Mouse (Mus musculus) hindbrain, postnatal 0 days (tissue): ENCODE data around the gene Olfr325. TPM values are rescaled to one million over a fixed set of nuclear protein-coding genes. Genes with fewer than 3 reads are reported as not detected.
"Not testable (repeated sequence)": the region's sequence is repeated elsewhere in the genome, so short reads cannot be mapped to it uniquely, and the experiment has no call there.

ENCODE experiments used
- ATAC-seq: fragments of 200-750 bp; cut with Nextera tagmentation; 2 replicates; pipeline ENCODE4 v1.8.0; 2017; ENCODE audit warnings: mild to moderate bottlenecking, moderate TSS enrichment, moderate library complexity
- DNase-seq: peaks from one replicate; pipeline ENCODE4 v3.0.0-alpha.2; 2015; ENCODE audit warnings: low spot score
- H3K27ac ChIP-seq: fragments of 300-500 bp; sonication (generic); 2 replicates; pipeline ENCODE4 v1.5.1; 2014; ENCODE audit warnings: mild to moderate bottlenecking
- H3K27me3 ChIP-seq: fragments of 300-500 bp; sonication (generic); 2 replicates; pipeline ENCODE4 v1.6.1; 2014; ENCODE audit warnings: low read length, mixed read lengths; ENCODE audit not compliant: insufficient read depth
- H3K36me3 ChIP-seq: fragments of 300-500 bp; sonication (generic); 2 replicates; pipeline ENCODE4 v1.6.1; 2014; ENCODE audit warnings: low read length, mixed read lengths; ENCODE audit not compliant: insufficient read depth
- H3K4me1 ChIP-seq: fragments of 300-500 bp; sonication (generic); 2 replicates; pipeline ENCODE4 v1.6.1; 2014; ENCODE audit warnings: antibody characterized with exemption, low read length, mixed read lengths; ENCODE audit not compliant: insufficient read depth
- H3K4me2 ChIP-seq: fragments of 300-500 bp; sonication (generic); 2 replicates; pipeline ENCODE4 v1.6.1; 2014; ENCODE audit warnings: low read depth, mild to moderate bottlenecking, low read length, moderate library complexity, mixed read lengths
- H3K4me3 ChIP-seq: fragments of 300-500 bp; sonication (generic); 2 replicates; pipeline ENCODE4 v1.5.1; 2014; ENCODE audit warnings: low read length
- H3K9ac ChIP-seq: fragments of 300-500 bp; sonication (generic); replicated peaks from 2 replicates; pipeline ENCODE4 v1.6.1; 2014; ENCODE audit warnings: mild to moderate bottlenecking, low read length, moderate library complexity, mixed read lengths
- H3K9me3 ChIP-seq: fragments of 300-500 bp; sonication (generic); 2 replicates; pipeline ENCODE4 v1.6.1; 2016; ENCODE audit warnings: low read length, mixed read lengths
- CTCF ChIP-seq: IDR thresholded peaks from 2 replicates; pipeline ENCODE4 v1.5.1; 2016; ENCODE audit warnings: antibody characterized with exemption, control low read depth, low read depth
- WGBS: fragments of 180-500 bp; shearing (Covaris S2); extraction: QIAGEN DNeasy Blood & Tissue Kit; methylation state at CpG from one replicate; pipeline ENCODE4 v1.1.7; 2014; 5-methylcytosine and 5-hydroxymethylcytosine counted together
- polyA plus RNA-seq: library from polyadenylated mRNA; unstranded; fragments of >200 nt; fragmentation: Nextera tagmentation; extraction: Ambion mirVana; gene quantifications from 2 replicates; pipeline ENCODE4 v1.2.1, GENCODE M21; 2015
- total RNA-seq: library from RNA; depleted of rRNA; stranded (reverse); fragments of >200 nt; gene quantifications from 2 replicates; pipeline ENCODE4 v1.2.3, GENCODE M21; 2014; rRNA removed

Gene Olfr325
- total RNA-seq: not detected in 2 replicates
- polyA plus RNA-seq: not detected in 2 replicates

DNA sequence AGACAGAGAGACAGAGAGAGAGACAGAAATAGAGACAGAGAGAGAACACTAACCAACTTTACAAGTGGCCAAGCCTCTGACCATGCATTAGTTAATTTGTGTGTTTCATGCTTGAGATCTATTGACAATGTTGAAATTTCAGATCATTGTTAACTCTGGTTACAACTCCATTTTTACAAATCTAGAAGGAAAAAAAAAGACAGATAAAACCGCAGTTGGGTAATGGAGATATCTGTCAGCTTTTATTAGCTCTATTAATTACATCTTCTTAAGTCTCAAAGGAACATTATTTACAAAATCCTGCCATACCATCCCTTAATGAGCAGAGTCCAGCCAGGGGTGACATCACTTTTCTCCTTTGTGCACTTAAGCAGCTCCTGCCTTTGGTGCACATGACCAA, at the start of gene Olfr325:
TSS of gene Olfr325 (plus strand) at position 301 of the 400 bp plus-strand sequence.
- WGBS: 79% methylated on average over 1 of the region's 1 CpGs
- Histone ChIP-seq H3K27me3 (no peaks in the 10 kb centered on the region), H3K9me3 (no peaks in the 10 kb centered on the region), H3K36me3 (no peaks in the 10 kb centered on the region), H3K9ac (no peak within 1 kb of the TSS), H3K4me2 (no peak within 1 kb of the TSS), H3K4me1 (no peaks in the 10 kb centered on the region), H3K27ac (no peak within 1 kb of the TSS), H3K4me3 (no peak within 1 kb of the TSS)
- TF ChIP-seq CTCF: no peak
- ATAC-seq (no peak), DNase-seq (no peak)

DNA sequence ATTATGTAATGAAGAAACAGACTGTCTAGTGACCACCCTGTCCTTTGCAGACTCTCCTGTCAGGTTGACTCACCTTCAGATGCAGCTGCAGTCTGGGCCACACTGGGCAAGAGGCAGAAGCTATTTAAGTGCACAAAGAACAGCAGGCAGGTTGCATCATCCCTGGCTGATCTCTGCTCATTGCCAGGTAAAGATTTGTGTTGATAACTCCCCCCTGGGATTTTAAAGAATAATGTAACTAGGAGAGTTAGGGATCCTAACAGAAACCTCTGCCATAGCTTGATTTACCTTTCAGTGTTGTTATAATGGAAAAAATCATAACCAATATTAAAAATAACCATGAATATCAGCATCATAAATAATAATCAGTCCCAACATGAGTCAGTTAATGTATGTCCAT, 42.8 kb upstream of the Olfr325 start, which contains the start of gene Olfr330:
TSS of gene Olfr330 (minus strand) at position 101 of the 400 bp plus-strand sequence.
- H3K9ac ChIP-seq, H3K4me2 ChIP-seq, DNase-seq, H3K4me1 ChIP-seq, H3K27me3 ChIP-seq, ATAC-seq, H3K36me3 ChIP-seq, H3K4me3 ChIP-seq, H3K27ac ChIP-seq, H3K9me3 ChIP-seq: not testable (repeated sequence)

DNA sequence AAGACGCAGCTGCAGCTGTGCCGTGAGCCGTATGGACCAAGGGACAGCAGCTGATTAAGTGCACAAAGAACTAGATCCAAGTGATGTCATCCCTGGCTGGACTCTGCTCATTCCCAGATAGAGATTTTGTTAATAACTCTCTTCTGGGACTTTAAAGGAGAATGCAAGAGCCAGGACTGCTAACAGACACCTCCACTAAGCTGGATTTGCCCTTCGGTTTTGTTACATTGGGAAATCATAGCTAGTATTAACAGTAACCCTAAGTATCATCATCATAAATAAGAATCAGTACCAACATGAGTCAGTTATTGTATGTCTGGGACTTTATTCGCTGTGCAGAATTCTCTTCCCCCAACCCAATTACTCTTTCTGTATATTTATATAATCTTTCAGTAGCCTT, 31.2 kb upstream of the Olfr325 start, which contains the start of gene Olfr329-ps:
TSS of gene Olfr329-ps (minus strand) at position 101 of the 400 bp plus-strand sequence.
- ATAC-seq (no peak), DNase-seq (no peak)
- Histone ChIP-seq H3K9ac (no peak within 1 kb of the TSS), H3K4me3 (no peak within 1 kb of the TSS), H3K27ac (no peak within 1 kb of the TSS), H3K4me2 (no peak within 1 kb of the TSS), H3K27me3 (no peaks in the 10 kb centered on the region), H3K36me3 (no peaks in the 10 kb centered on the region), H3K4me1 (no peaks in the 10 kb centered on the region), H3K9me3 (no peaks in the 10 kb centered on the region)
- no peak for TF ChIP-seq CTCF
- WGBS: 83% methylated on average over 5 of the region's 5 CpGs

DNA sequence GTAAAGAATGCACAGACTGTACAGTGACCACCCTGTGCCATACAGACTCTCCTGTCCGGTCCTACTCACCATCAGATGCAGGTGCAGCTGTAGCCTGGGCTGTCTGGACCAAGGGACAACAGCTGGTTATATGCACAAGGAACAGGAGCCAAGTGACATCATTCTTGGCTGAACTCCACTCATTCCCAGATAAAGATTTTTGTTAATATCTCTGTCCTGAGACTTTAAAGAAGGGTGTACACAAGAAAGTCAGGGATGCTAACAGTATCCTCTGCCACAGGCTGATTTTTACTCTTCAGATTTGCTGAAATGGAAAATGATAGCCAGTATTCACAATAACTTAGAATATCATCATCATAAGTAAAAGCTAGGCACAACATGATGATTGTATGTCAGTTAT, 22.0 kb upstream of the Olfr325 start, which contains the start of gene Olfr328:
TSS of gene Olfr328 (minus strand) at position 101 of the 400 bp plus-strand sequence.
- 71% methylated on average over 1 of the region's 1 CpGs for WGBS
- no peaks in the 10 kb centered on the region for H3K36me3 ChIP-seq
- DNase-seq: no peak
- no peak for TF ChIP-seq CTCF
- H3K9me3 ChIP-seq: no peaks in the 10 kb centered on the region
- H3K27me3 ChIP-seq: no peaks in the 10 kb centered on the region
- H3K27ac ChIP-seq: no peak within 1 kb of the TSS
- no peak for ATAC-seq
- H3K4me1 ChIP-seq: no peaks in the 10 kb centered on the region
- H3K9ac ChIP-seq: no peak within 1 kb of the TSS
- H3K4me3 ChIP-seq: no peak within 1 kb of the TSS
- no peak within 1 kb of the TSS for H3K4me2 ChIP-seq

DNA sequence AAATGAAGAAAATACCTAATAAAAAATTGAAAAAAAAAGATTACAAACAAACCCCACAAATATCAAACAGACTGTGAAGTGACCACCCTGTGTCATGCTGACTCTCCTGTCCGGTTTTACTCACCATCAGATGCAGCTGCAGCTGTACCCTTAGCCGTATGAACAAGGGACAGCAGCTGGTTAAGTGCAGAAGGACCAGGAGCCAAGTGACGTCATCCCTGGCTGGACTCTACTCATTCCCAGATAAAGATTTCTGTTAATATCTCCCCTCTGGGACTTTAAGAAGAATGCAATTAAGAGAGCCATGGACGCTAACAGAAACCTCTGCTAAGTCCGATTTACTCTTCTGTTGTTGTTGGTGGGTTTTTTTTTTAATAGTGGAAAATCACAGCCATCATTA, 7.1 kb upstream of the Olfr325 start, which contains the start of gene Olfr224:
TSS of gene Olfr224 (minus strand) at position 149 of the 400 bp plus-strand sequence.
- H3K9me3 ChIP-seq: no peaks in the 10 kb centered on the region
- no peaks in the 10 kb centered on the region for H3K4me1 ChIP-seq
- no peak within 1 kb of the TSS for H3K4me2 ChIP-seq
- DNase-seq (no peak), ATAC-seq (no peak)
- no peak for TF ChIP-seq CTCF
- H3K27ac ChIP-seq: no peak within 1 kb of the TSS
- H3K9ac ChIP-seq: no peak within 1 kb of the TSS
- 70% methylated on average over 5 of the region's 5 CpGs for WGBS
- H3K36me3 ChIP-seq: no peaks in the 10 kb centered on the region
- no peak within 1 kb of the TSS for H3K4me3 ChIP-seq
- H3K27me3 ChIP-seq: no peaks in the 10 kb centered on the region

DNA sequence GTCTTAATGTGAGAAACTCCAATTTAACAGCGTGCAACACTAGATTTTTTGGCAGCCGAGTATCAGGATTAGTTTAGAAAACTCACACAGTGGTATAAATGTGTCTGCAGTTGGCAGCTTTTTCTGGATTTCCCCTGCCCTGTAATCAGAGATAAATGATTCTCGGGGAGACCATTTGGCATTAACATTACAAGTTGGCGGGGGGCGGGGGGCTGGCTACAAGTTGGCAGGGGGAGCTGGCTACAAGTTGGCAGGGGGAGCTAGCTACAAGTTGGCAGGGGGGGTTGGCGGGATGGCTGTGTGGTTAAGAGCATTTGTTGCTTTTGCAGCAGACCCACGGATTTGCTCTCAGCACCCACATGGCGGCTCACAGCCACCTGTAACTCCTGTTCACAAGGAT, 1.1 kb downstream of the Olfr325 start:
- TF ChIP-seq CTCF: no peak
- DNase-seq: peak; percentile 55

DNA sequence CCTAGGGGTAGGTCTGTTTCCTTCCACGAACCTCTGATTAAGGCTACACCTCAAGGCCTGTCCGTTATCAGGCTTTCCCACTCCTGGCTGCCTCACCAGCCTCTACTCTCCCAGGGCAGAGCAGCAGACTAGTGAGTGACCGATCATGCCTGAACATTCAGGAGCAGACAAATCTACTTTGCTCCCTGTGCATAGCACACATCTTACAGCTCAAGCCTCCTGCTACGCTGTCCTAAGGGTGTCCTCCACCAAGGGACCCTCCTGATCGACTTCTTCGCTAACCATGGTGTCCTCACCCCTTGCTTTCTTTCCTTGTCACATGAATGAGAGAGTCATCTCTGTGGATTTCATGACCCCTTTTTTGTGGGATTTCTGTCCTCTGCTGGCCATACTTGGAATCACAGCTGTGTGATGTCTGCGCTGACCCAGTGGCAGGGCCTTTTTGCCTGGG, 10.4 kb downstream of the Olfr325 start:
- no peak for ATAC-seq
- Histone ChIP-seq H3K4me1 (no peaks in the 10 kb centered on the region), H3K4me2 (no peak overlapping the region), H3K27me3 (no peaks in the 10 kb centered on the region), H3K9ac (no peak overlapping the region), H3K27ac (no peak overlapping the region), H3K9me3 (no peaks in the 10 kb centered on the region), H3K36me3 (no peaks in the 10 kb centered on the region), H3K4me3 (no peak overlapping the region)
- DNase-seq: peak; percentile 47
- 66% methylated on average over 7 of the region's 7 CpGs for WGBS
- TF ChIP-seq CTCF: peak; percentile 85

More for the DNA sequence above, 1.1 kb downstream of the Olfr325 start:
- ATAC-seq: no peak
- Histone ChIP-seq H3K27me3 (no peaks in the 10 kb centered on the region), H3K36me3 (no peaks in the 10 kb centered on the region), H3K9ac (no peak overlapping the region), H3K4me2 (no peak overlapping the region), H3K4me3 (no peak overlapping the region), H3K27ac (no peak overlapping the region), H3K9me3 (no peaks in the 10 kb centered on the region), H3K4me1 (no peaks in the 10 kb centered on the region)
- 55% methylated on average over 8 of the region's 8 CpGs for WGBS
